Mouse (Mus musculus): Measurements from ENCODE around the gene Tm9sf2.

GRCm38 (mm10) chr14:122061376-122061775, 45.5 kb upstream of the Tm9sf2 start:
- TF ChIP-seq EP300 (optimal IDR thresholded peaks at IDR 0.05) (no peak), CTCF (IDR thresholded peaks at IDR 0.05; ENCODE audit: low read depth) (no peak)
